Mouse (Mus musculus) ES-Bruce4 (cell line): ENCODE data around the gene Ddah2. TPM values are rescaled to one million over a fixed set of nuclear protein-coding genes. Genes with fewer than 3 reads are reported as not detected.

Experiments used
- H3K27ac ChIP-seq: 2 replicates; pipeline ENCODE4 v1.5.1; 2012; ENCODE audit warnings: low read length, inconsistent platforms; ENCODE audit not compliant: insufficient read depth
- H3K27me3 ChIP-seq: 2 replicates; pipeline ENCODE4 v1.6.1; 2012; ENCODE audit warnings: mild to moderate bottlenecking, low read length, inconsistent platforms; ENCODE audit not compliant: control insufficient read depth, poor library complexity, insufficient read depth, severe bottlenecking
- H3K36me3 ChIP-seq: 2 replicates; pipeline ENCODE4 v1.6.1; 2012; ENCODE audit warnings: inconsistent platforms, mild to moderate bottlenecking, low read length, moderate library complexity; ENCODE audit not compliant: control insufficient read depth, poor library complexity, insufficient read depth, severe bottlenecking
- H3K4me1 ChIP-seq: one replicate; pipeline ENCODE4 v1.8.1; 2011; ENCODE audit warnings: low read length; ENCODE audit not compliant: control insufficient read depth, insufficient read depth
- H3K4me3 ChIP-seq: 2 replicates; pipeline ENCODE4 v1.5.1; 2011; ENCODE audit warnings: low read depth, mild to moderate bottlenecking, low read length
- H3K9ac ChIP-seq: 2 replicates; pipeline ENCODE4 v1.6.1; 2012; ENCODE audit warnings: low read depth, mild to moderate bottlenecking, inconsistent platforms; ENCODE audit not compliant: poor library complexity, severe bottlenecking
- H3K9me3 ChIP-seq: replicated peaks from 2 replicates; pipeline ENCODE4 v1.6.1; 2012; ENCODE audit warnings: mild to moderate bottlenecking, low read length, inconsistent platforms; ENCODE audit not compliant: control insufficient read depth, poor library complexity, insufficient read depth, severe bottlenecking
- CTCF ChIP-seq: IDR thresholded peaks from one replicate; pipeline ENCODE4 v1.8.1; 2011; ENCODE audit warnings: low read depth, low read length
- EP300 ChIP-seq: IDR thresholded peaks from 2 replicates; pipeline ENCODE4 v1.6.1; 2011; ENCODE audit warnings: low read depth, low read length; ENCODE audit not compliant: insufficient read depth
- POLR2A ChIP-seq: IDR thresholded peaks from one replicate; pipeline ENCODE4 v1.8.1; 2011; ENCODE audit warnings: low read length; ENCODE audit not compliant: insufficient read depth
- polyA plus RNA-seq: library from polyadenylated mRNA; stranded (reverse); fragments of >200 nt; gene quantifications from 2 replicates; pipeline ENCODE4 v1.2.4, GENCODE M21; 2011; ENCODE audit warnings: low read depth; ENCODE audit not compliant: missing spikeins, insufficient read depth, insufficient read length

Ddah2 gene
- polyA plus RNA-seq, 1 experiment, result 92.5 TPM

DNA sequence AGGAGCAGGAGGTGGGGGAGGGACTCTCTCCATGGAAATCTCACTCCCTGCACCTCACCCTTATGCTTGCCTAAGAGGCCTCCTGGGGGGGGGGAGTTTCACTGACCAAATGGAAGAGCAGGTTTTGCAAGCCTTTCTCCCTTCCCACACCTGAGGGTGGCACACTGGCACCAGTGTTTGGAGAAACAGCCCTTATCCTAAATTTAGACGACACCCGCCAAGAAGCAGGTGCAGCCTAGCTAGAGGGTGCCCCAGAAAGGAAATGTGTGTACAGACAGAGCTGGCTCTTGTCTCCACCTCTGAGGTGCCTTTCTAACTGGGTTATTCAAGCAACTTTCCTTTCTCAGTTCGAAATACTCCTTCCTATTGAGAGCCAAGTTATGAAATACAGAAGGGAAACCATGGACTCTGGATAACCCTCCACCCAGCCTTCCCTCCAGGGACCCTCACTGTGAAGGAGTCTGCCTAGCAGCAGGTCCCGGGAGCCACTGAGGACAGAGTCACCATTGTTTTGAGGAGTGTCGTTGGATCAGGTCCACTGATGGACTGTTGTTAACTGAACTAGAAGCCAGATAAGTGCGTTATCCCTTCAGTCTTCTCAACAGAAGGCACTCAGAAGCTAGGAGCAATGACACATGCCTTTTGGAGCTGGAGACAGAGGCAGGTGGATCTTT lies 11.9 kb downstream of the Ddah2 start:
- H3K4me3 ChIP-seq, result no peak overlapping the region
- no peak overlapping the region for H3K27ac ChIP-seq
- no peaks in the 10 kb centered on the region for H3K36me3 ChIP-seq
- H3K9ac ChIP-seq, result no peak overlapping the region
- TF ChIP-seq POLR2A (no peak), EP300 (no peak), CTCF (no peak)
- peaks cover 5% of the 10 kb centered on the region for H3K4me1 ChIP-seq
- no peaks in the 10 kb centered on the region for H3K27me3 ChIP-seq
- H3K9me3 ChIP-seq, result no peaks in the 10 kb centered on the region

DNA sequence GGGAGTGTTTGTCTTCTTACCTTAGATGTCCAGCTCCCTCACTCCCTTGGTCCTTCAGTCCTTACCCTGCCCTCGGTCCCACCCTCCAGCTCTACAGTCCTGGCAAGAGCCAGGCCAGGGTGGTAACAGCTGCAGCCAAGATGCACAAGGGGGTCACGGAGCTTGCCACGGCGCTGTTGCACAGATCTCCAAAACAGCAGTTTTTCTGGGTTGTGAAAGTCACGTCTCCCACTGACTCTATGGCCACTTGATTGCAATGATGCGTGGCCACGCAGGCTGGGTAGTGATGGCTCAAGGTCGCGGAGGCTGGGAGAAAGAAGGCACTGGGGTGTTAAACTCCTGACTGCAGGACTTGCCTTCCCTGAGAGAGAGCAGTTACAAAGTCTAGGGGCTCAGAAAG lies 12.6 kb downstream of the Ddah2 start:
- H3K9ac ChIP-seq, result no peak overlapping the region
- no peak overlapping the region for H3K27ac ChIP-seq
- H3K36me3 ChIP-seq, result no peaks in the 10 kb centered on the region
- H3K4me1 ChIP-seq, result peaks cover 5% of the 10 kb centered on the region
- no peaks in the 10 kb centered on the region for H3K9me3 ChIP-seq
- TF ChIP-seq EP300 (no peak), POLR2A (no peak), CTCF (no peak)
- H3K27me3 ChIP-seq, result no peaks in the 10 kb centered on the region
- H3K4me3 ChIP-seq, result no peak overlapping the region

DNA sequence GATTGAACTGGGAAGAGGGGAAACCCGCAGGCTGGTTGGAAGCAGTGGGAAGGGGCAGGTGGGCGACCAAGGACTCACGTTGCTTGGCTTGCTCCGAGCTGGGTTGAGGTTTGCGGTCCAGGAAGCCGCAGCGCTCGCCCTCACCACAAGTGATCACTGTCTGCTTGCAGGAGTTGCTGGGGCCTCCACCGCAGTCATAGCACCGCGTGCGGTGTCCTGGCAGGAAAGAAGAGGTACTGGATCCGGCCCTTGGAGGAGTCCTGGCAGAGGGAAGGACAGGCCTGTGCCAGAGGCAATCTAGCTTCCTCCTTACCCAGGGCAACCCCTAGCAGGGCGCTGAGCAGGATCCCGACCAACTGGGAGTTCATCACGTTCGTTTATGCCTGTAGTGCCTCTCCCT lies 15.3 kb downstream of the Ddah2 start:
- Histone ChIP-seq H3K36me3 (no peaks in the 10 kb centered on the region), H3K9me3 (no peaks in the 10 kb centered on the region), H3K4me3 (peak overlapping the region; percentile 31), H3K27ac (no peak overlapping the region), H3K27me3 (no peaks in the 10 kb centered on the region), H3K4me1 (peaks cover 7% of the 10 kb centered on the region), H3K9ac (peak overlapping the region; percentile 43)
- TF ChIP-seq EP300 (no peak), POLR2A (no peak), CTCF (no peak)

DNA sequence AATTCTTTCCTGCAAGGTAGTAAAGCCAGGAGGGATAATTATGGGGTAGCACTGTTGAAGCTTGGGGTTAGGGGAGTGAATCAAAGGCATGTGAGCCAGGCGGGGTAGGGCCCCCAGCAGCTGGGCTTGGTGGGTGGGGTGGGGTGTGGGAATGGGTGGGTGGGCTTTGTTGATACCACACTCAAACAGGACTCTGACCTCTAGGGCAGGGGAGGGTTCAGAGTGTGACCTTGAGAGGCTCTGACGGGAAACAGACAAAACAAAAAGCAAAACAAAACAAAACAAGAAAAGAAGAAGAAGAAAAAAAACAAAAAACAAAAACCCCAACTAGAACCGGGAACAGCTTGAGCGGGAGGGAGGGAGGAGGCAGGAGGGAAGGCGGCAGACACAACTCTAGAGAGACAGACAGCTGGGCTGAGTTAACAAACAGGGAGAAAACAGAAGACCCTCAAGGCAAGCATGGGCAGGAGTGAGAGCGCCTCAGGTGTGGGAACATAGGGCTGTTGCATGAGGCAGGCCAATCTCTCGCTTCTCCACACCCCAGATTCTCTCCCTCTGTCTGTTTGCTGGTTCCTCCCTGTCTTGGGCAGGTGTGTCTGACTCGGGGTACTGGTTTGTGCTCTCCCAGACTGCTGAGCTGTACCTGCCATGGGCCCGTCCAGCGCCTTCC lies 17.8 kb downstream of the Ddah2 start, which contains the start of gene Ly6g6e:
TSS of gene Ly6g6e (plus strand) at position 396 of the 670 bp plus-strand sequence.
- TF ChIP-seq POLR2A (no peak), EP300 (peak; percentile 83)
- H3K36me3 ChIP-seq, result no peaks in the 10 kb centered on the region
- peaks cover 3% of the 10 kb centered on the region for H3K4me1 ChIP-seq
- peak within 1 kb of the TSS; percentile 57 for H3K4me3 ChIP-seq
- H3K27ac ChIP-seq, result peak within 1 kb of the TSS; percentile 85
- H3K27me3 ChIP-seq, result no peaks in the 10 kb centered on the region
- H3K9ac ChIP-seq, result peak within 1 kb of the TSS; percentile 58
- no peaks in the 10 kb centered on the region for H3K9me3 ChIP-seq

DNA sequence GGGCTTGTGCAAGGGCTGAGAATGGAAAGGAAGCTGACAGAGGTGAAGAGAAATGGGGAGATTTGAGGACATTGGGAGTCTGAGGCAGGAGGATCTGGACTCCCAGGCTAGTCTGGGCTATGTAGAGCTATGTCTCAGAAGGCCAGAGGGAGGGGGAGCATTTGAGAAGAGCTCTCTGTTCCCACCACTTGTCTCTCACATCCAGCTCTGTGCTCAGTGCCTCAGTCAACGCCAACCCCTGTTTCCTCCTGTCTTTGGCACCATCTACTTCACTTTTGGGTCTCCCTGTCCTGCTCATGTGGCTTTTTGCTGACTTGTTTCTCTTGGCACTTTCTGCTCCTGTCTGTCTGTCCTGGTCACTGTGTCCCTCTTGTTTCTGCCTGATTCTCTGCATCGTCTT lies 18.4 kb downstream of the Ddah2 start:
- TF ChIP-seq CTCF (no peak), POLR2A (no peak), EP300 (no peak)
- no peaks in the 10 kb centered on the region for H3K9me3 ChIP-seq
- peak overlapping the region; percentile 41 for H3K4me3 ChIP-seq
- H3K9ac ChIP-seq, result peak overlapping the region; percentile 58
- no peaks in the 10 kb centered on the region for H3K27me3 ChIP-seq
- H3K27ac ChIP-seq, result peak overlapping the region; percentile 64
- no peaks in the 10 kb centered on the region for H3K36me3 ChIP-seq
- H3K4me1 ChIP-seq, result peaks cover 2% of the 10 kb centered on the region

DNA sequence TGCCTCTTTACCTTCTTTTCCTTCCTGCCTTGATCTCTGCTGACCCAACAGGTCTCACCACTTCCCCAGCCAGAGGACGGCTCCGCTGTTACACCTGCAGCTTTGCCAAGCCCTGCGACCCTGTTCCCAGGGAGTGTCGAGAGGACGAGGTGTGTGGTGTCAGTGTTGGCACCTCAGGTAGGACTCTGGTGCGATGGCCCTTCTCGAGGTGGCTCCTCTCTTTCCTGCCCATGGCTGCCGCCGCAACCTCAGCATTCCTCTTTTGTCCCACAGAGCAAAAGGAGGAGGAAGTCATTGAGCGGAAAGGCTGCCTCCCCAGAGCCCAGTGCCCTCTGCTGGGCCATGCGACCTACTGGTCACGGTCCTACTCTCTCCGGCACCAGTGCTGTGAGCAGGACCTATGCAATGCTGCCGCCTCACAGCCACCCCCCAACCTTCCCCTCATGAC lies 19.0 kb downstream of the Ddah2 start, which contains the start of gene Ly6g6d:
TSS of gene Ly6g6d (minus strand) at position 280 of the 448 bp plus-strand sequence.
- Histone ChIP-seq H3K36me3 (no peaks in the 10 kb centered on the region), H3K27ac (peak within 1 kb of the TSS; percentile 85), H3K4me1 (peaks cover 2% of the 10 kb centered on the region), H3K4me3 (peak within 1 kb of the TSS; percentile 57), H3K9me3 (no peaks in the 10 kb centered on the region), H3K9ac (peak within 1 kb of the TSS; percentile 58), H3K27me3 (no peaks in the 10 kb centered on the region)
- TF ChIP-seq POLR2A (no peak), EP300 (no peak), CTCF (peak; percentile 34)
